Mouse (Mus musculus): ENCODE measurements around the gene Rab3b.

GRCm38 (mm10) chr4:108843336-108843735 is 35.5 kb upstream of the Rab3b start:
- no peak for TF ChIP-seq TCF12 (IDR thresholded peaks at IDR 0.05; ENCODE audit: insufficient read depth, poor library complexity, severe bottlenecking)
- TF ChIP-seq POLR2A (IDR thresholded peaks at IDR 0.05; ENCODE audit: insufficient read length, low read depth): no peak
- TF ChIP-seq POLR2AphosphoS2 (IDR thresholded peaks at IDR 0.05; ENCODE audit: insufficient read length, low read depth): no peak
- TF ChIP-seq E2F4 (IDR thresholded peaks at IDR 0.05; ENCODE audit: insufficient read depth): no peak
- TF ChIP-seq MYOG (IDR thresholded peaks at IDR 0.05; ENCODE audit: control insufficient read depth in 1 of 3, insufficient read depth in 1 of 3, insufficient read length in 2 of 3, low read depth in 2 of 3): no peak
